Mouse (Mus musculus) bone marrow, adult 2 months (tissue): ENCODE results near the gene C1qc.

Experiments
- CTCF ChIP-seq: fragments of 200-500 bp; IDR thresholded peaks from 2 replicates; pipeline ENCODE4 v1.5.1; 2011; ENCODE audit warnings: low read length, control low read depth; ENCODE audit not compliant: control insufficient read depth, insufficient read depth
- POLR2A ChIP-seq: fragments of 200-500 bp; IDR thresholded peaks from 2 replicates; pipeline ENCODE4 v1.6.1; 2011; ENCODE audit warnings: low read depth, mild to moderate bottlenecking, control low read depth, low read length, borderline replicate concordance; ENCODE audit not compliant: control insufficient read depth

DNA sequence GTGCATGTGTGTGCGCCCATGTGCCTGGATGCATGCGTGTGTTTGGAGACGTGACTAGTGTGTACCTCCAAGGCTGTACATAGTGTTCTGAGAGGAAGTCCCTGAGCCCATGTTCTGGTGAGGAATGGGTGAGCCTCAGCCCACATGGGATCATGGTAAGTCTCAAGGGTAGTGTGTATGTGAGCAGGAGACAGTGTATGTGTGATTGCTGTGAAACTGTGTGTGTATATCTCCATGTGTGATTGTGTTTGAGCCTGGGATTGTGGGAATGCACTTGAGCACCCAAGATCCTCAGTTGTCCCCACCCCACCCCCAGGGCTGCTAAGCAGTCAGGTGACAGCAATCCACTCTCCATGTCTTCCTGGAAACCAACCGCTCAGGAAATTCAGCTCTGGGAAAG lies 2.0 kb upstream of the C1qc start:
- TF ChIP-seq CTCF = no peak
- TF ChIP-seq POLR2A = no peak
